Mouse (Mus musculus) liver, embryonic 12.5 days (tissue): ENCODE measurements around the gene Gstk1. TPM values are rescaled to one million over a fixed set of nuclear protein-coding genes. Genes with fewer than 3 reads are reported as not detected.
A peak's percentile ranks its signal among the peaks of the same experiment; 100 is the strongest.

ENCODE experiments used
- ATAC-seq: fragments of 200-750 bp; cut with Nextera tagmentation; 2 replicates; pipeline ENCODE4 v1.8.0; 2017; ENCODE audit warnings: moderate number of reproducible peaks, mild to moderate bottlenecking, moderate library complexity
- H3K27ac ChIP-seq: fragments of 300-500 bp; sonication (generic); 2 replicates; pipeline ENCODE4 v1.5.1; 2016; ENCODE audit warnings: mild to moderate bottlenecking
- H3K27me3 ChIP-seq: fragments of 300-500 bp; sonication (generic); replicated peaks from 2 replicates; pipeline ENCODE4 v1.6.1; 2016; ENCODE audit warnings: mild to moderate bottlenecking, moderate library complexity
- H3K36me3 ChIP-seq: fragments of 300-500 bp; sonication (generic); 2 replicates; pipeline ENCODE4 v1.6.1; 2016; ENCODE audit warnings: mild to moderate bottlenecking, moderate library complexity
- H3K4me1 ChIP-seq: fragments of 300-500 bp; sonication (generic); 2 replicates; pipeline ENCODE4 v1.6.1; 2016
- H3K4me2 ChIP-seq: fragments of 300-500 bp; sonication (generic); 2 replicates; pipeline ENCODE4 v1.6.1; 2016; ENCODE audit warnings: mild to moderate bottlenecking, moderate library complexity
- H3K4me3 ChIP-seq: fragments of 300-500 bp; sonication (generic); 2 replicates; pipeline ENCODE4 v1.5.1; 2016; ENCODE audit warnings: mild to moderate bottlenecking, moderate library complexity
- H3K9ac ChIP-seq: fragments of 300-500 bp; sonication (generic); 2 replicates; pipeline ENCODE4 v1.6.1; 2016; ENCODE audit warnings: mild to moderate bottlenecking, moderate library complexity
- H3K9me3 ChIP-seq: fragments of 300-500 bp; sonication (generic); replicated peaks from 2 replicates; pipeline ENCODE4 v1.6.1; 2016; ENCODE audit warnings: mild to moderate bottlenecking, moderate library complexity
- WGBS: fragments of 180-500 bp; shearing (Covaris S2); methylation state at CpG from one replicate; pipeline ENCODE4 v1.1.7; 2016; ENCODE audit not compliant: insufficient replicate concordance; 5-methylcytosine and 5-hydroxymethylcytosine counted together
- polyA plus RNA-seq: library from polyadenylated mRNA; unstranded; fragments of >200 nt; fragmentation: Nextera tagmentation; extraction: Ambion mirVana; gene quantifications from 2 replicates; pipeline ENCODE4 v1.2.1, GENCODE M21; 2016

Gstk1 gene
- polyA plus RNA-seq, 1 experiment from 2014 or later = 8.3 TPM

GRCm38 (mm10) chr6:42247173-42247572 lies 1.4 kb downstream of the Gstk1 start:
- WGBS = 16% methylated on average over 8 of the region's 8 CpGs
- no peak overlapping the region for H3K27ac ChIP-seq
- 0 out of 2 replicates have a peak, but pooled peaks have one; percentile 20 for ATAC-seq
- no peaks in the 10 kb centered on the region for H3K9me3 ChIP-seq
- no peaks in the 10 kb centered on the region for H3K27me3 ChIP-seq
- H3K36me3 ChIP-seq = no peaks in the 10 kb centered on the region
- peak overlapping the region; percentile 93 for H3K4me2 ChIP-seq
- peaks cover 21% of the 10 kb centered on the region for H3K4me1 ChIP-seq
- no peak overlapping the region for H3K4me3 ChIP-seq
- no peak overlapping the region for H3K9ac ChIP-seq

DNA sequence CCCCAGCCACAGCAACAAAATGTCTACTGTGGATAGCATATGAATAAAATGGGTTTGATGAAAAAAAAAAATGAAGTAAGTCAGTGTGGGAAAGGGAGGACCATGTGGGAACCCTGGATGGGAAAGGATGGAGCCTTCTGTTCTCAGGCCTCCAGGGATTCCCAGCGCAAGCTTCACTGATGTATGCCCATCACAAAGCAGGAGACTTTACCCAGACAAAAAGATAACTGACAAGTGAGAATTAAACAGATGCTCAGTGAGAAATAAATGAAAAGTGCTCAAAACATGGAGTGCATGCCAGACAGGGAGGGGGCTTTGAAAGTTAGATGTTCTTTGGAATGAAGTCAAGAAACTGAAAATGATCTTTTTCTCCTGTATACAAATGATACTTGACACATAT lies 2.2 kb downstream of the Gstk1 start:
- no peak overlapping the region for H3K9ac ChIP-seq
- H3K4me1 ChIP-seq = peaks cover 21% of the 10 kb centered on the region
- H3K9me3 ChIP-seq = no peaks in the 10 kb centered on the region
- 93% methylated on average over 1 of the region's 1 CpGs for WGBS
- no peaks in the 10 kb centered on the region for H3K36me3 ChIP-seq
- H3K27ac ChIP-seq = no peak overlapping the region
- no peak overlapping the region for H3K4me2 ChIP-seq
- no peaks in the 10 kb centered on the region for H3K27me3 ChIP-seq
- ATAC-seq = no peak
- H3K4me3 ChIP-seq = no peak overlapping the region

DNA sequence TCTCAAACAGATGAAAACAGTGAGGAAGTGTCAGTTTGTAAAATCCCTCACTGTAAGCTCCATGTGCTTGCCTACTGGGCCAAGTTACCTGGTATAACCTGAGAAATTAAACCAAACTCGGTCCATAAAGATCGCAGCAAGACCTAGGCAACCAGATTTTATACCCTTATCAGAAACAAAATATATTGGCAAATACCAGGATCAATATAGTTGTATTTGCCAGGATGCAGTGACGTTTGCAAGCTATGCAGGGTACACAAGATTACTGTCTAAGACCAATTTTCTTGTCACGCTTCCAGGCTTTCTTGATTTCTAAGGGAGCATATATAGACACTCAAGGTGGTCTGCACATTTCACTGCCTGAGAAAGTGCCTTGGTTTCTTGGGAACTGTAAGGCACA lies 6.1 kb downstream of the Gstk1 start:
- H3K27me3 ChIP-seq = no peaks in the 10 kb centered on the region
- no peak overlapping the region for H3K4me2 ChIP-seq
- 61% methylated on average over 4 of the region's 4 CpGs for WGBS
- no peak for ATAC-seq
- peaks cover 7% of the 10 kb centered on the region for H3K4me1 ChIP-seq
- H3K4me3 ChIP-seq = no peak overlapping the region
- no peaks in the 10 kb centered on the region for H3K9me3 ChIP-seq
- no peaks in the 10 kb centered on the region for H3K36me3 ChIP-seq
- no peak overlapping the region for H3K27ac ChIP-seq
- H3K9ac ChIP-seq = no peak overlapping the region

- no peaks in the 10 kb centered on the region for H3K27me3 ChIP-seq
- no peak overlapping the region for H3K4me3 ChIP-seq
- no peak overlapping the region for H3K27ac ChIP-seq
- no peaks in the 10 kb centered on the region for H3K9me3 ChIP-seq
- no peak for ATAC-seq
- WGBS = 76% methylated on average over 2 of the region's 2 CpGs
- H3K4me2 ChIP-seq = no peak overlapping the region
- H3K36me3 ChIP-seq = no peaks in the 10 kb centered on the region
- no peak overlapping the region for H3K9ac ChIP-seq
- peaks cover 12% of the 10 kb centered on the region for H3K4me1 ChIP-seq
These were observed 7.4 kb downstream of the Gstk1 start for GRCm38 (mm10) chr6:42253103-42253502.

GRCm38 (mm10) chr6:42257303-42257863 lies 11.6 kb downstream of the Gstk1 start:
- ATAC-seq = peak; percentile 87
- no peaks in the 10 kb centered on the region for H3K9me3 ChIP-seq
- H3K4me1 ChIP-seq = peaks cover 16% of the 10 kb centered on the region
- H3K27me3 ChIP-seq = peaks cover 18% of the 10 kb centered on the region; the same call in 1 of the 2 replicates
- no peaks in the 10 kb centered on the region for H3K36me3 ChIP-seq
- H3K4me2 ChIP-seq = peak overlapping the region; percentile 33; the same call in 1 of the 2 replicates
- no peak overlapping the region for H3K27ac ChIP-seq
- WGBS = 15% methylated on average over 11 of the region's 11 CpGs
- no peak overlapping the region for H3K4me3 ChIP-seq
- H3K9ac ChIP-seq = no peak overlapping the region

DNA sequence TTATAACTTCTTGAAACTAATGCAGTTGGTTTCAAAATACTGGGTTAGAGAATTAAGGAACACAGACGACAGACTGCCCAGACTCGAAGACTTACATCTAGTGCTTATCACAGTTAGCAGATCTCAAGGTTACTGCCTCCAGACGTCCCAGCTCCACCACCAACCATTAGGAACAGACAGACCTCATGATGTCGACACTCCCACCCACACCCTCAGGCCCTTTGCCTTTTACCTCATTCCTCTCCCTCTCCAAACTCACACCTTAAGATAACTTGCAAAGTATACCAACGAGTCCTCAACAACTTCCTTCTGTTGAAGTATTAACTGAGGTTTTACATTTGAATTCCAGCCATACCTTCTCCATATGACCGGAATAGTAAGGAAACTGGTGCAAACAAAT lies 14.7 kb downstream of the Gstk1 start:
- 27% methylated on average over 6 of the region's 6 CpGs for WGBS
- ATAC-seq = no peak

DNA sequence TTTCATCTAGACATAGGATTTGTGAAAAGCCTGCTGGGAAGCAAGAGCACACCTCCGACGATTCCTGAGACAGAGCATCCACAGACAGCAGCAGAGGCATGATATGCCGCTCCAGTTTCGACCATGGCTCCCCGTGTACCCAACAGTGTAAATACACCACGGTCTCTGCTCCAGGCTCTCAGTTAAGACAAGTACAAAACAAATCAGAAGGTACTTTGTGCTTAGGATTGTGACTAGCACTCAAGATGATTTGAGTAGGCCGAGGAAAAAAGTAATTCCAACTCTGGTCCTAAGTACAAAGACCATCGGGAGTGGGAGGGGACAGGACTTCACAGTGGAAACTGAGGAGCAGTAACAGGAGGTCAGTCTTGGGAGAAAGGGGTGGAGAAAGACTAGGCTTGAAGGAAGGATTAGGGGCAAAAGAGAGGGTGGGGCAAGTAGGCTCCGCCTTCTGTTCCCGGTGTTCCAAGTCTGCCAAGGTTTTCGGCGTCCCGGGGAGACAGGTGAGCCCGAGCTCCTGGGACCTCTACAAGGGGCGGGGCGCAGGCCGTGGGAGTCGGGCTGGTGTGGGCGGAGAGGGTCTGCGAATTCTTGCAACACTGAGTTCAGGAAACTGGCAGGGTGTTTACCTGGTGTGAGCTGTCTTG lies 15.9 kb downstream of the Gstk1 start, which contains the start of gene Tmem139:
TSS of gene Tmem139 (plus strand) at position 447 of the 647 bp plus-strand sequence.
- ATAC-seq = no peak
- no peaks in the 10 kb centered on the region for H3K9me3 ChIP-seq
- H3K27me3 ChIP-seq = peaks cover 18% of the 10 kb centered on the region; the same call in 1 of the 2 replicates
- WGBS = 32% methylated on average over 20 of the region's 20 CpGs
- H3K27ac ChIP-seq = no peak within 1 kb of the TSS
- H3K9ac ChIP-seq = peak within 1 kb of the TSS; percentile 12; the same call in 1 of the 2 replicates
- H3K4me3 ChIP-seq = no peak within 1 kb of the TSS
- peaks cover 31% of the 10 kb centered on the region for H3K4me1 ChIP-seq
- no peaks in the 10 kb centered on the region for H3K36me3 ChIP-seq
- H3K4me2 ChIP-seq = peak within 1 kb of the TSS; percentile 19

More for the DNA sequence above, 14.7 kb downstream of the Gstk1 start:
- Histone ChIP-seq H3K9me3 (no peaks in the 10 kb centered on the region), H3K9ac (no peak overlapping the region), H3K27ac (no peak overlapping the region), H3K27me3 (peaks cover 18% of the 10 kb centered on the region; the same call in 1 of the 2 replicates), H3K4me1 (peaks cover 25% of the 10 kb centered on the region), H3K36me3 (no peaks in the 10 kb centered on the region), H3K4me2 (no peak overlapping the region), H3K4me3 (no peak overlapping the region)

- peak; percentile 98 for ATAC-seq
- Histone ChIP-seq H3K9ac (peak within 1 kb of the TSS; percentile 93), H3K36me3 (peaks cover 27% of the 10 kb centered on the region), H3K27me3 (peaks cover 13% of the 10 kb centered on the region; the same call in 1 of the 2 replicates), H3K27ac (peak within 1 kb of the TSS; percentile 90), H3K4me2 (peak within 1 kb of the TSS; percentile 89), H3K4me3 (peak within 1 kb of the TSS; percentile 82), H3K9me3 (no peaks in the 10 kb centered on the region), H3K4me1 (peaks cover 35% of the 10 kb centered on the region)
- under 1% methylated on average over 49 of the region's 51 CpGs for WGBS
These were observed 19.0 kb downstream of the Gstk1 start, which contains the start of gene Casp2 for GRCm38 (mm10) chr6:42264626-42265312. Gene Casp2 (plus strand): TSS chr6:42264985.

GRCm38 (mm10) chr6:42265391-42266330 lies 19.9 kb downstream of the Gstk1 start:
- Histone ChIP-seq H3K4me1 (peaks cover 37% of the 10 kb centered on the region), H3K9ac (peak overlapping the region; percentile 93), H3K4me2 (peak overlapping the region; percentile 89), H3K27me3 (peaks cover 13% of the 10 kb centered on the region; the same call in 1 of the 2 replicates), H3K4me3 (peak overlapping the region; percentile 82), H3K27ac (peak overlapping the region; percentile 90), H3K9me3 (no peaks in the 10 kb centered on the region), H3K36me3 (peaks cover 36% of the 10 kb centered on the region)
- no peak for ATAC-seq
- WGBS = 0% methylated on average over 21 of the region's 21 CpGs

- H3K9ac ChIP-seq = no peak overlapping the region
- ATAC-seq = no peak
These were observed 25.1 kb downstream of the Gstk1 start for GRCm38 (mm10) chr6:42270817-42271216.

GRCm38 (mm10) chr6:42276151-42276550 lies 30.4 kb downstream of the Gstk1 start:
- no peak for ATAC-seq
- Histone ChIP-seq H3K27me3 (no peaks in the 10 kb centered on the region), H3K27ac (no peak overlapping the region), H3K4me2 (no peak overlapping the region), H3K9me3 (no peaks in the 10 kb centered on the region), H3K4me3 (no peak overlapping the region), H3K36me3 (peaks cover 94% of the 10 kb centered on the region), H3K4me1 (no peaks in the 10 kb centered on the region), H3K9ac (no peak overlapping the region)
- 76% methylated on average over 2 of the region's 2 CpGs for WGBS

More at GRCm38 (mm10) chr6:42270817-42271216, 25.1 kb downstream of the Gstk1 start:
- H3K4me2 ChIP-seq = no peak overlapping the region
- peaks cover 27% of the 10 kb centered on the region for H3K4me1 ChIP-seq
- no peak overlapping the region for H3K4me3 ChIP-seq
- peaks cover 83% of the 10 kb centered on the region for H3K36me3 ChIP-seq
- no peaks in the 10 kb centered on the region for H3K9me3 ChIP-seq
- H3K27ac ChIP-seq = no peak overlapping the region
- no peaks in the 10 kb centered on the region for H3K27me3 ChIP-seq
